Comparison of ENCODE assay signal across 12 mouse cellular contexts in the genomic region with DNA sequence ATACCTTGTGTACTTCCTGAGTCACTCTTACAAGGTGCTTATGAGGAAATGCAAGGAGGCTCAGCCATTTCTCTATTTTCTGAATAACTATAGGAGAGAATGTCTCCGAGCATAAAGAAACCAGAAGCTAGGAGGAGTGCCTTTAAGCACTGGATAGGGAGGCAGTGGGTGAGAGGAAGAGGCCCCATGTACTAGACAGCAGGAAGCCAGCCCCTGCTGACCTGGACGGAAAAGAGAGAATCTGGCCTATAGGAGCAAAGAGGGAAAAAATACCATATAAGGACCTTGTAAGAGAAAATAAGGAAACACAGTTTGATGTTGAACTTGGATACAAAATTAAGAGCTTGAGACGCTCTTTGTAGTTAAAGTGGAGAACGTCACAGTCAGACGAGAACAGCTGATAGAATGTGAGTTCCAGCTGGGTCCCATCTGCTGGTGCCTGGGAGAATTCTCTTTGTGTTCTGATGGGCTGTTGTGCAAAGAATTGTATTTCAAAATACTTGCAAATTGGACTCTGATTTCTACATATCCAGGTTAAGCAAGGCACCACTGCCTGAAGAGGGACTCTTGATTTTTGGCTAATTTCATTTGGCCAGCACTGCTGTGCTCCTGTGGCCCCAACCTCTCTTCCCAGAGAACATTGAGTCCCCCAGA.
DNase-seq lines count a peak whose midpoint lies in the region; ATAC-seq lines count a peak whose summit lies in the region.
"Had no signal": no experiment of that assay in that cellular context is flagged by ENCODE, and none has a peak within 500 bp of the region (broad histone marks: within the 10 kb centered on the region; RNA-seq: fewer than 3 reads in every experiment).

No protein-coding gene starts in this region.

- H3K4me2 ChIP-seq in forebrain, embryonic 15.5 days (replicated peaks) = no peak overlapping the region
- H3K4me2 ChIP-seq in forebrain, embryonic 16.5 days (ENCODE audit: low read length) = no peak overlapping the region
- H3K4me2 ChIP-seq: liver, embryonic 15.5 days had no signal

- peak overlapping the region; percentile 34; the same call in 1 of the 2 replicates for H3K27ac ChIP-seq in forebrain, embryonic 15.5 days (replicated peaks)
- H3K27ac ChIP-seq in forebrain, embryonic 16.5 days (ENCODE audit: low read length) = no peak overlapping the region
- H3K27ac ChIP-seq: liver, embryonic 15.5 days had no signal

- no peaks in the 10 kb centered on the region for H3K27me3 ChIP-seq in forebrain, embryonic 15.5 days
- H3K27me3 ChIP-seq in forebrain, embryonic 16.5 days (replicated peaks; ENCODE audit: control insufficient read depth, insufficient read depth, low read length) = no peaks in the 10 kb centered on the region
- H3K27me3 ChIP-seq: liver, embryonic 15.5 days had no signal

- no peak overlapping the region for H3K4me3 ChIP-seq in forebrain, embryonic 15.5 days
- no peak overlapping the region for H3K4me3 ChIP-seq in forebrain, embryonic 16.5 days (replicated peaks; ENCODE audit: low read length)
- H3K4me3 ChIP-seq: liver, embryonic 15.5 days had no signal

- no peaks in the 10 kb centered on the region for H3K36me3 ChIP-seq in forebrain, embryonic 15.5 days
- H3K36me3 ChIP-seq in forebrain, embryonic 16.5 days (ENCODE audit: control insufficient read depth, insufficient read depth) = no peaks in the 10 kb centered on the region
- H3K36me3 ChIP-seq: liver, embryonic 15.5 days had no signal

- no peak overlapping the region for H3K9ac ChIP-seq in forebrain, embryonic 15.5 days (replicated peaks)
- no peak overlapping the region for H3K9ac ChIP-seq in forebrain, embryonic 16.5 days (replicated peaks; ENCODE audit: low read depth, low read length)
- H3K9ac ChIP-seq: liver, embryonic 15.5 days had no signal

- intact Hi-C loops in left cerebral cortex, postnatal 25 days (cut with DNase I) = no loop called here

- peak; percentile 10 to 16 for DNase-seq in left cerebral cortex, postnatal 25 days (ENCODE audit: low spot score in 2 of 2)
- DNase-seq in left cerebral cortex, adult 8-10 months (ENCODE audit: low spot score in 2 of 2) = no peak
- peak; percentile 73 to 91 for DNase-seq in layer of hippocampus, adult 18-20 months (ENCODE audit: low spot score in 2 of 2)
- peak; percentile 76 for DNase-seq in lung, postnatal 36 days
- DNase-seq in liver = no peak
- DNase-seq in right cerebral cortex, postnatal 4 days = no peak
- DNase-seq: B cell, adult 2 months; gastrocnemius, postnatal 10 days had no signal

- no peak for ATAC-seq in forebrain, embryonic 15.5 days (replicated peaks)
- no peak for ATAC-seq in forebrain, embryonic 16.5 days
- ATAC-seq: Patski had no signal

- WGBS in forebrain, embryonic 15.5 days = 41% methylated on average over 5 of the region's 5 CpGs
- 51% methylated on average over 5 of the region's 5 CpGs for WGBS in forebrain, embryonic 16.5 days

- peaks cover 5% of the 10 kb centered on the region; the same call in 1 of the 2 replicates for H3K4me1 ChIP-seq in forebrain, embryonic 15.5 days
- H3K4me1 ChIP-seq in forebrain, embryonic 16.5 days (replicated peaks; ENCODE audit: control insufficient read depth, insufficient read depth, low read length) = no peaks in the 10 kb centered on the region
- H3K4me1 ChIP-seq: liver, embryonic 15.5 days had no signal

- no peaks in the 10 kb centered on the region for H3K9me3 ChIP-seq in forebrain, embryonic 15.5 days
- H3K9me3 ChIP-seq in forebrain, embryonic 16.5 days (ENCODE audit: control insufficient read depth, low read length) = no peaks in the 10 kb centered on the region
- H3K9me3 ChIP-seq: liver, embryonic 15.5 days had no signal

Comparison
In these comparisons a context has a peak if more than half of its experiments do, and no peak if none do; other contexts are left out.
1. DNase-seq: peak in left cerebral cortex, postnatal 25 days (2 of 2), layer of hippocampus, adult 18-20 months (2 of 2) and lung, postnatal 36 days (single experiment); none in left cerebral cortex, adult 8-10 months (0 of 2), liver (single experiment) and right cerebral cortex, postnatal 4 days (single experiment).